Mouse (Mus musculus): ENCODE results near the gene Tm4sf19.

GRCm38 (mm10) chr16:32446563-32447138 is 46.3 kb downstream of the Tm4sf19 start:
- TF ChIP-seq POLR2A (IDR thresholded peaks at IDR 0.05; ENCODE audit: borderline replicate concordance, extremely low read depth, insufficient read depth, insufficient read length, poor library complexity, severe bottlenecking) (no peak), CTCF (IDR thresholded peaks at IDR 0.05; ENCODE audit: borderline replicate concordance, extremely low read depth, insufficient read depth, insufficient read length) (no peak)
